Mouse (Mus musculus): ENCODE data around the gene Wdr25. TPM values are rescaled to one million over a fixed set of nuclear protein-coding genes. Genes with fewer than 3 reads are reported as not detected.
A peak's percentile ranks its signal among the peaks of the same experiment; 100 is the strongest.
"Not testable (repeated sequence)": the region's sequence is repeated elsewhere in the genome, so short reads cannot be mapped to it uniquely, and the experiment has no call there.

Gene Wdr25
- polyA plus RNA-seq (2014; fragmentation: Nextera tagmentation; extraction: Ambion mirVana) = 3.3 and 5.6 TPM in 2 replicates

DNA sequence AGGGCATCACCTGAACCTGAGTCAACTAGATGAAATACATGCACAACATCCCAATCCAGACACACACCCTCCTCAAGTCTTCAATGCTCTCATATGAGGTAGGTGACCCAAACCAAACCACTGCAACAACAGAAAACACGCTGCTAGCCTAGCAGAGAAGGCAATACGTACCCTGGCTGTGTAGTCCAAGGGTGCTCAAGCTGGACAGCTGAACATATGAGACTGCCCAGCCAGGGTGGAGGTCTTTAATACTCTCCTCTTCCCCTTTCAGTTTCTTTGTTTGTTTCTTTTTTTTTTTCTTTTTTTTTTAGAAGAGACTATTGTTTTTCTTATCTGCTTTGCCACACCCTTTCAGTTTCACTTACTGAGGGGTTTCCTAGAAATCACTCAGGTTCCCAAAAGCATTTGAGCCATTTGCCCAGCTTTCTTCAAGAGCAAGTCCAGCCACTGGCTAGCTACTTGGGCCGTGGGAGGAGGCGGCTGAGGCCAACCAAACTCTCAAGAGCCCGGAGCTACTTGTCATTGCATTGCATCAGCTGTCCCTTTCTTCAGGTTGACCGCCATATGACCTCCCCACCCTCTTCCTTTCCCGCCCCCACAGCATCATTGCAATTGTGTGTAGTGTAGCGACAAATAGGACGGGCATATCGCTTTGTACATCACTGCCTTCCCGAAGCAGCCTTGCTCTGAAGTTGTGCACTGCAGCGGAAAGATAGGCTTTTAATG is at the start of gene Wdr25:
Gene Wdr25 (plus strand): TSS at position 643 of the 726 bp plus-strand sequence.
- Histone ChIP-seq H3K4me1 (ENCODE audit: control insufficient read depth, insufficient read depth, low read length) (peaks cover 11% of the 10 kb centered on the region), H3K4me3 (ENCODE audit: low read depth, low read length) (peak within 1 kb of the TSS; percentile 73), H3K27me3 (ENCODE audit: control insufficient read depth, insufficient read depth, low read length) (no peaks in the 10 kb centered on the region), H3K4me2 (peak within 1 kb of the TSS; percentile 75), H3K9me3 (replicated peaks; ENCODE audit: control insufficient read depth, low read length) (no peaks in the 10 kb centered on the region), H3K36me3 (ENCODE audit: control insufficient read depth, insufficient read depth, low read length) (peaks cover 2% of the 10 kb centered on the region; the same call in 1 of the 2 replicates), H3K9ac (ENCODE audit: low read depth, low read length) (peak within 1 kb of the TSS; percentile 84), H3K27ac (ENCODE audit: low read depth, low read length) (0 out of 2 replicates have a peak within 1 kb of the TSS, but pooled peaks have one; percentile 8)
- 19% methylated on average over 12 of the region's 12 CpGs for WGBS (ENCODE audit: insufficient replicate concordance)
- no peak for ATAC-seq (replicated peaks; ENCODE audit: insufficient number of reproducible peaks, low FRiP score, low TSS enrichment)

DNA sequence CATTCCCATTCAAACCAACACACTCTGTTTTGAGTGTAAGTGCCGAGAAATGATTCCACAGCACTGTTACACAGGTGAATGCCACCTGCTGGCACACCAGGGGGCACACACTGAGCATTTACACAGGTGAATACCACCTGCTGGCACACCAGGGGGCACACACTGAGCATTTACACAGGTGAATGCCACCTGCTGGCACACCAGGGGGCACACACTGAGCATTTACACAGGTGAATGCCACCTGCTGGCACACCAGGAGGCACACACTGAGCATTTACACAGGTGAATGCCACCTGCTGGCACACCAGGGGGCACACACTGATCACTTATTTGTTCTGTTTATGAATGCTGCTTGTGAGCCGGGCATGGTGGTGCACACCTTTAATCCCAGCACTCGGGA is 45.4 kb upstream of the Wdr25 start:
- H3K4me2 ChIP-seq; H3K36me3 ChIP-seq (ENCODE audit: control insufficient read depth, insufficient read depth, low read length); H3K4me1 ChIP-seq (ENCODE audit: control insufficient read depth, insufficient read depth, low read length); H3K9ac ChIP-seq (ENCODE audit: low read depth, low read length); H3K9me3 ChIP-seq (replicated peaks; ENCODE audit: control insufficient read depth, low read length); H3K27ac ChIP-seq (ENCODE audit: low read depth, low read length); ATAC-seq (replicated peaks; ENCODE audit: insufficient number of reproducible peaks, low FRiP score, low TSS enrichment); H3K27me3 ChIP-seq (ENCODE audit: control insufficient read depth, insufficient read depth, low read length); H3K4me3 ChIP-seq (ENCODE audit: low read depth, low read length): not testable (repeated sequence)
- WGBS (ENCODE audit: insufficient replicate concordance) = 82% methylated on average over 3 of the region's 3 CpGs

DNA sequence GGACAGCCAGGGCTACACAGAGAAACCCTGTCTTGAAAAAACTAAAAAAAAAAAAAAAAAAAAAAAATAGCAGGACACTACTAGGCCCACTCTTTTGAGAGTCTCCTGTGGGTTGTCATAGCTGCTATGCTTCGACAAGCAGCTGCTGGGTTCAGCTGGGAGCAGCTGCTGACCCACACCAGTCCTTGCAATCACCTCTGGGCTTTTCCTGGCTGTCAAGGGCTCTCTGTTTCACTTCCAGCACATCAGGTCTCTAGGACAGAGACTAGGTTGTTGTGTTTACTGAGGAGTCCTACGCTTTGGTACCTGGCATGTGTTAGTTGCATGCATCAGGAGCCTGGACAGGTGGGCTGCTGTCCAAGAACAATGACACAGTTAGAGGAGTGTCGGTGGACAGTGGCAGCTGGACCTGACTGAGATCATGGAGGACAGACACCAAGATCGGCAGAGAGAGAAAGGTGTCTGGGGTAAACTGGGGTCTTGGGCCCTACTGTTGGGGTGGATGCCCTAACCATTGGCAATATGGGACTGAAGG is 43.9 kb upstream of the Wdr25 start:
- Histone ChIP-seq H3K9me3 (replicated peaks; ENCODE audit: control insufficient read depth, low read length) (no peaks in the 10 kb centered on the region), H3K9ac (ENCODE audit: low read depth, low read length) (no peak overlapping the region), H3K27me3 (ENCODE audit: control insufficient read depth, insufficient read depth, low read length) (no peaks in the 10 kb centered on the region), H3K4me3 (ENCODE audit: low read depth, low read length) (no peak overlapping the region), H3K36me3 (ENCODE audit: control insufficient read depth, insufficient read depth, low read length) (peaks cover 4% of the 10 kb centered on the region; the same call in 1 of the 2 replicates), H3K27ac (ENCODE audit: low read depth, low read length) (no peak overlapping the region), H3K4me1 (ENCODE audit: control insufficient read depth, insufficient read depth, low read length) (no peaks in the 10 kb centered on the region), H3K4me2 (no peak overlapping the region)
- no peak for ATAC-seq (replicated peaks; ENCODE audit: insufficient number of reproducible peaks, low FRiP score, low TSS enrichment)
- 82% methylated on average over 4 of the region's 4 CpGs for WGBS (ENCODE audit: insufficient replicate concordance)

DNA sequence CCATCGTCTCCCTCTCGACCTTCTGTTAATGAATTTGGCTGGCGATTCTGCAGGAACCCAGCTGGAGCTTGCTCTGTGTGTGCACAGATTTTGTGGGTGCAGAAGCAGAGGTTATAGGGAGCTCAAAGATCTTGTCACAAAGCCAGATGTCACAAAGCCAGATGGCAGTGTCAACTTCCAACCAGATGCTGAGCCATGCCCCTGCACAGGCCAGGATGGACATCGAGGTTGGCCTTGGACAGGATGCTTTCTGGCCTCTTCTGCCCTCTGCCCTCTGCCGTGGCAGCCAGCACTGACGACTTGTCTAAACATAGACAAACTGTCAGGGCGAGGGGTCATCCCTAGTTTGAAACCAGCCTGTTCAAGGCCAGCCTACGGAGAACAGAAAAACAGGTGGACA is 43.3 kb upstream of the Wdr25 start:
- no peak overlapping the region for H3K27ac ChIP-seq (ENCODE audit: low read depth, low read length)
- ATAC-seq (replicated peaks; ENCODE audit: insufficient number of reproducible peaks, low FRiP score, low TSS enrichment) = no peak
- H3K9me3 ChIP-seq (replicated peaks; ENCODE audit: control insufficient read depth, low read length) = no peaks in the 10 kb centered on the region
- no peak overlapping the region for H3K4me3 ChIP-seq (ENCODE audit: low read depth, low read length)
- H3K36me3 ChIP-seq (ENCODE audit: control insufficient read depth, insufficient read depth, low read length) = no peaks in the 10 kb centered on the region; the same call in 1 of the 2 replicates
- no peaks in the 10 kb centered on the region for H3K4me1 ChIP-seq (ENCODE audit: control insufficient read depth, insufficient read depth, low read length)
- H3K9ac ChIP-seq (ENCODE audit: low read depth, low read length) = no peak overlapping the region
- 64% methylated on average over 8 of the region's 8 CpGs for WGBS (ENCODE audit: insufficient replicate concordance)
- H3K4me2 ChIP-seq = no peak overlapping the region
- no peaks in the 10 kb centered on the region for H3K27me3 ChIP-seq (ENCODE audit: control insufficient read depth, insufficient read depth, low read length)

DNA sequence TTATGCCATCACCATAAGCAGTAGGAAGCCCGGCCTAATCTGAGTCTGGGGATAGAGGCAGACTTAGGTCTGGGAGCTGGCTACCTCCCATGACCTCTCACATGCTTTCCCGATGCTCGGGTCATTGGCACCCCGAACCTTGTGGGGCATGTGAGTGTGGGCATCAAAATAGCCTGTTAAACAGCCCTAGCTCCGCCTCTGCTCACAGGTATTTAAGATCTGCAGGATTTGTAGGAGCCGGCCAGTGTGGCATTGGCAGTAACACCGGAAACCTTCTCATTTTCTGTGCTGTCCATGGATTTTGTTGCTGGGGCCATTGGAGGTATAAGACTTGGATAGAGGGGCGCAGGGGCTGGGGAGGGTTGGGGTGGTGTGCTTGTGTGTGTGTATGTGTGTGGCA is 42.5 kb upstream of the Wdr25 start:
- Histone ChIP-seq H3K9ac (ENCODE audit: low read depth, low read length) (no peak overlapping the region), H3K4me3 (ENCODE audit: low read depth, low read length) (no peak overlapping the region), H3K9me3 (replicated peaks; ENCODE audit: control insufficient read depth, low read length) (no peaks in the 10 kb centered on the region), H3K36me3 (ENCODE audit: control insufficient read depth, insufficient read depth, low read length) (no peaks in the 10 kb centered on the region; the same call in 1 of the 2 replicates), H3K4me2 (no peak overlapping the region), H3K27me3 (ENCODE audit: control insufficient read depth, insufficient read depth, low read length) (no peaks in the 10 kb centered on the region), H3K27ac (ENCODE audit: low read depth, low read length) (no peak overlapping the region), H3K4me1 (ENCODE audit: control insufficient read depth, insufficient read depth, low read length) (no peaks in the 10 kb centered on the region)
- 83% methylated on average over 8 of the region's 8 CpGs for WGBS (ENCODE audit: insufficient replicate concordance)
- ATAC-seq (replicated peaks; ENCODE audit: insufficient number of reproducible peaks, low FRiP score, low TSS enrichment) = no peak

DNA sequence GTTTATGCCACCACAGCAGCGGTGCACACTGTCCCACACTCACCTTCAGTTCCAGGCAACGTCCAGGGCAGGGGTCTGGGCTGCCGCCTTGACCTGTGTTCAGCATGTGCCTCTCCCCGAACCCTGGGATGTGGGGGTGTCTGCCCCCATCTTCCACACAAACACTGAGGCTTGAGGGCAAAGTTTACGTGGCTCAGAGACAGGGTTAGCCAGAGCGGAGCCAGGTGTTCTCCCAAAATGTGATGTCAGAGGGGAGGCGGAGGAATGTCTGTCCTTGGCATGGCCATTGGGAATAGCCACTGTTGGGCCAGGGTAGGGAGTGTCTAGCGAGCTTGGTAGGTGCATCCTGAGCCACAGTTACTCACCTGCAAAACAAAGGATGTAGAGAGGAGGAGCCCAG is 40.6 kb upstream of the Wdr25 start:
- ATAC-seq (replicated peaks; ENCODE audit: insufficient number of reproducible peaks, low FRiP score, low TSS enrichment) = no peak
- H3K4me3 ChIP-seq (ENCODE audit: low read depth, low read length) = no peak overlapping the region
- no peak overlapping the region for H3K4me2 ChIP-seq
- no peaks in the 10 kb centered on the region for H3K27me3 ChIP-seq (ENCODE audit: control insufficient read depth, insufficient read depth, low read length)
- no peaks in the 10 kb centered on the region for H3K36me3 ChIP-seq (ENCODE audit: control insufficient read depth, insufficient read depth, low read length)
- H3K27ac ChIP-seq (ENCODE audit: low read depth, low read length) = no peak overlapping the region
- 84% methylated on average over 8 of the region's 8 CpGs for WGBS (ENCODE audit: insufficient replicate concordance)
- no peaks in the 10 kb centered on the region for H3K4me1 ChIP-seq (ENCODE audit: control insufficient read depth, insufficient read depth, low read length)
- no peaks in the 10 kb centered on the region for H3K9me3 ChIP-seq (replicated peaks; ENCODE audit: control insufficient read depth, low read length)
- no peak overlapping the region for H3K9ac ChIP-seq (ENCODE audit: low read depth, low read length)

DNA sequence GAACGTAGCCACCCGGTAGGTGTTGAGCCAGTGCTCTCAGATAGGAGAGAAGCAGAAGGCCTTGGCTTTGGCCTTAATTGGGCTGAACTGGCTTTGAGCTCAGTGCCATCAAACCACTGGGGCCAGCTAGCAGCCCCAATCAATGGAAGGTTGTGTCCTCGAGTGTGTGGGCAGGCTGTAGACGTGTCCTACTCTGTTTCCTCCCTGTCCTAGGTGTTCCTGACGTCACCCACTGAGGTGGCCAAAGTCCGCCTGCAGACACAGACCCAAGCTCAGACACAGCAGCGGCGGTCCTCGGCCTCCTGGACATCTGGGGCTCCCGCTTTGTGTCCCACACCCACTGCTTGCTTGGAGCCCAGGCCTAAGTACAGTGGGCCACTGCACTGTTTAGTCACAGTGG is 38.4 kb upstream of the Wdr25 start:
- 87% methylated on average over 10 of the region's 10 CpGs for WGBS (ENCODE audit: insufficient replicate concordance)
- Histone ChIP-seq H3K9ac (ENCODE audit: low read depth, low read length) (no peak overlapping the region), H3K4me1 (ENCODE audit: control insufficient read depth, insufficient read depth, low read length) (no peaks in the 10 kb centered on the region), H3K36me3 (ENCODE audit: control insufficient read depth, insufficient read depth, low read length) (no peaks in the 10 kb centered on the region; the same call in 1 of the 2 replicates), H3K4me2 (no peak overlapping the region), H3K4me3 (ENCODE audit: low read depth, low read length) (no peak overlapping the region), H3K27ac (ENCODE audit: low read depth, low read length) (no peak overlapping the region), H3K9me3 (replicated peaks; ENCODE audit: control insufficient read depth, low read length) (no peaks in the 10 kb centered on the region), H3K27me3 (ENCODE audit: control insufficient read depth, insufficient read depth, low read length) (no peaks in the 10 kb centered on the region)
- no peak for ATAC-seq (replicated peaks; ENCODE audit: insufficient number of reproducible peaks, low FRiP score, low TSS enrichment)

DNA sequence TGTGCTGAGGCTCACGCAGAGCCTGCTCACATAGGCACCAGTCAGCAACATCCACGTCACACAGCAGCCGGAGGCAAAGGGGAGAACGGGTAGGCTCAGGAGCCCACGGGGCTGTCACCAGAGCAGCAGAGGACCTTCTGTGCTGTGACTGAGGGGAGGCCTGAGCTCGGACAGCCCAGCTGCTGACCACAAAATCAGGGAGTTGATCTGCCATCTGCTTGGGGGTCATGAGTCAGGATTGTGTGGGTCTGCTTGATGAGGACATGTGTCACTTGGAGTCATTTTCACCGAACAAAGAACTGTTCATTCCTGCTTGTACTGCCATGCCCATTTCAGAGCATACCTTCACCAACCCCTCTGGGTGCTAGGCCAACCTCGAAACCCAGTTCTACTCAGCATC is 37.2 kb upstream of the Wdr25 start:
- H3K4me1 ChIP-seq (ENCODE audit: control insufficient read depth, insufficient read depth, low read length) = no peaks in the 10 kb centered on the region
- no peak overlapping the region for H3K27ac ChIP-seq (ENCODE audit: low read depth, low read length)
- no peak overlapping the region for H3K4me3 ChIP-seq (ENCODE audit: low read depth, low read length)
- no peaks in the 10 kb centered on the region for H3K27me3 ChIP-seq (ENCODE audit: control insufficient read depth, insufficient read depth, low read length)
- 79% methylated on average over 8 of the region's 8 CpGs for WGBS (ENCODE audit: insufficient replicate concordance)
- no peak for ATAC-seq (replicated peaks; ENCODE audit: insufficient number of reproducible peaks, low FRiP score, low TSS enrichment)
- H3K36me3 ChIP-seq (ENCODE audit: control insufficient read depth, insufficient read depth, low read length) = peaks cover 2% of the 10 kb centered on the region; the same call in 1 of the 2 replicates
- no peak overlapping the region for H3K9ac ChIP-seq (ENCODE audit: low read depth, low read length)
- no peaks in the 10 kb centered on the region for H3K9me3 ChIP-seq (replicated peaks; ENCODE audit: control insufficient read depth, low read length)
- no peak overlapping the region for H3K4me2 ChIP-seq

DNA sequence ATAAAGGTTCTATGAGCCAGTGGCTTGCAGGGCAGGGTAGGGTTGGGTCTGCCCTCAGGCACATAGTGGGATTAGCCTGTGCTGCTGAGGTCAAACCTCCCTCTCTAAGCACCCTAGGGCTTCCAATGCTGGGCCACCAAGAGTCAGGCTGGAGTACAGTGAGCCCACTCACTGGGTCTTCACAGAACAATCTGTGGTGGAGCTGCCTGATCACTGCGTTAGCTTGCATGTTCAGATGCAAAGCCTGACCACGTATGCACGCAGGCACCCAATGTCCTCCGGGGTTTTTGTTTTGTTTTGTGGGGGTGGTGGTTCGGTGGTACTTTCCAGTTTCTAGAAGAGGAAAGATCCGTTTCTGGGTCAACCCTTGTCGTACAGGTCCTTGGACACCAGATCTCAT is 36.3 kb upstream of the Wdr25 start:
- Histone ChIP-seq H3K27ac (ENCODE audit: low read depth, low read length) (no peak overlapping the region), H3K4me1 (ENCODE audit: control insufficient read depth, insufficient read depth, low read length) (no peaks in the 10 kb centered on the region), H3K9ac (ENCODE audit: low read depth, low read length) (no peak overlapping the region), H3K4me2 (no peak overlapping the region), H3K9me3 (replicated peaks; ENCODE audit: control insufficient read depth, low read length) (no peaks in the 10 kb centered on the region), H3K4me3 (ENCODE audit: low read depth, low read length) (no peak overlapping the region), H3K27me3 (ENCODE audit: control insufficient read depth, insufficient read depth, low read length) (no peaks in the 10 kb centered on the region), H3K36me3 (ENCODE audit: control insufficient read depth, insufficient read depth, low read length) (peaks cover 2% of the 10 kb centered on the region; the same call in 1 of the 2 replicates)
- 87% methylated on average over 7 of the region's 7 CpGs for WGBS (ENCODE audit: insufficient replicate concordance)
- no peak for ATAC-seq (replicated peaks; ENCODE audit: insufficient number of reproducible peaks, low FRiP score, low TSS enrichment)

All from heart, embryonic 11.5 days (tissue).